Mouse (Mus musculus) neural tube, embryonic 15.5 days (tissue): Measurements from ENCODE around the gene Slc12a8. TPM values are rescaled to one million over a fixed set of nuclear protein-coding genes. Genes with fewer than 3 reads are reported as not detected.

Experiments
- ATAC-seq: fragments of 200-750 bp; cut with Nextera tagmentation; 2 replicates; pipeline ENCODE4 v1.8.0; 2017; ENCODE audit warnings: mild to moderate bottlenecking, moderate TSS enrichment, moderate library complexity; ENCODE audit not compliant: low FRiP score
- H3K27ac ChIP-seq: fragments of 300-500 bp; sonication (generic); replicated peaks from 2 replicates; pipeline ENCODE4 v1.5.1; 2015; ENCODE audit warnings: mild to moderate bottlenecking, inconsistent platforms
- H3K27me3 ChIP-seq: fragments of 300-500 bp; sonication (generic); replicated peaks from 2 replicates; pipeline ENCODE4 v1.6.1; 2015; ENCODE audit warnings: inconsistent platforms
- H3K36me3 ChIP-seq: fragments of 300-500 bp; sonication (generic); 2 replicates; pipeline ENCODE4 v1.6.1; 2015; ENCODE audit warnings: inconsistent platforms
- H3K4me1 ChIP-seq: fragments of 300-500 bp; sonication (generic); 2 replicates; pipeline ENCODE4 v1.6.1; 2015; ENCODE audit warnings: inconsistent platforms
- H3K4me2 ChIP-seq: fragments of 300-500 bp; sonication (generic); 2 replicates; pipeline ENCODE4 v1.6.1; 2015; ENCODE audit warnings: inconsistent platforms, mild to moderate bottlenecking, moderate library complexity
- H3K4me3 ChIP-seq: fragments of 300-500 bp; sonication (generic); replicated peaks from 2 replicates; pipeline ENCODE4 v1.5.1; 2015; ENCODE audit warnings: mild to moderate bottlenecking, inconsistent platforms
- H3K9ac ChIP-seq: fragments of 300-500 bp; sonication (generic); replicated peaks from 2 replicates; pipeline ENCODE4 v1.6.1; 2015; ENCODE audit warnings: mild to moderate bottlenecking, inconsistent platforms
- H3K9me3 ChIP-seq: fragments of 300-500 bp; sonication (generic); replicated peaks from 2 replicates; pipeline ENCODE4 v1.6.1; 2016; ENCODE audit warnings: inconsistent platforms
- WGBS: fragments of 180-500 bp; shearing (Covaris S2); methylation state at CpG from one replicate; pipeline ENCODE4 v1.1.7; 2015; ENCODE audit warnings: mixed read lengths; 5-methylcytosine and 5-hydroxymethylcytosine counted together
- polyA plus RNA-seq: library from polyadenylated mRNA; unstranded; fragments of >200 nt; fragmentation: Nextera tagmentation; extraction: Ambion mirVana; gene quantifications from 2 replicates; pipeline ENCODE4 v1.2.1, GENCODE M21; 2015

Slc12a8 gene
- polyA plus RNA-seq, 1 experiment from 2014 or later, result 0.72 TPM

DNA sequence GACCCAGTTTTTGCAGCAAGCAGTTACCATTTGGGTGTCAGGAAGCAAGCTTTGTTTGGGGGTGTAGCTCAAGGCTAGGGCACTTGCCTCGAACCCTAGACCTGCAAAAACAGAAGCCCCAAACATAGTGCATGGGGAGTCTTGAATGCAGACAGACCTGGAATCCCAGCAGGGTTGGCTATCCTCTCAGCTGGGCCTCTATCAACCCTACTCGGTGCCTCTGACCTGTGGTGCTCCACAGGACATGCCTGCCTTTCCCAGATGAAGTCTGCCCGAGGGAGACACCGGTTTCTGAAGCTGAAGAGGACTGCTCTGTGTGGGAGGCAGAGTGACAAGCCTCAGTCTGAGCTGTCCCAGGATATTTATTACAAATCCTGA lies 67.9 kb downstream of the Slc12a8 start:
- H3K9me3 ChIP-seq, result no peaks in the 10 kb centered on the region
- no peak for ATAC-seq
- H3K27ac ChIP-seq, result peak overlapping the region; percentile 68; the same call in 1 of the 2 replicates
- no peak overlapping the region for H3K9ac ChIP-seq
- no peaks in the 10 kb centered on the region for H3K27me3 ChIP-seq
- 33% methylated on average over 4 of the region's 4 CpGs for WGBS
- peaks cover 35% of the 10 kb centered on the region for H3K4me1 ChIP-seq
- no peak overlapping the region for H3K4me2 ChIP-seq
- no peak overlapping the region for H3K4me3 ChIP-seq
- H3K36me3 ChIP-seq, result no peaks in the 10 kb centered on the region

DNA sequence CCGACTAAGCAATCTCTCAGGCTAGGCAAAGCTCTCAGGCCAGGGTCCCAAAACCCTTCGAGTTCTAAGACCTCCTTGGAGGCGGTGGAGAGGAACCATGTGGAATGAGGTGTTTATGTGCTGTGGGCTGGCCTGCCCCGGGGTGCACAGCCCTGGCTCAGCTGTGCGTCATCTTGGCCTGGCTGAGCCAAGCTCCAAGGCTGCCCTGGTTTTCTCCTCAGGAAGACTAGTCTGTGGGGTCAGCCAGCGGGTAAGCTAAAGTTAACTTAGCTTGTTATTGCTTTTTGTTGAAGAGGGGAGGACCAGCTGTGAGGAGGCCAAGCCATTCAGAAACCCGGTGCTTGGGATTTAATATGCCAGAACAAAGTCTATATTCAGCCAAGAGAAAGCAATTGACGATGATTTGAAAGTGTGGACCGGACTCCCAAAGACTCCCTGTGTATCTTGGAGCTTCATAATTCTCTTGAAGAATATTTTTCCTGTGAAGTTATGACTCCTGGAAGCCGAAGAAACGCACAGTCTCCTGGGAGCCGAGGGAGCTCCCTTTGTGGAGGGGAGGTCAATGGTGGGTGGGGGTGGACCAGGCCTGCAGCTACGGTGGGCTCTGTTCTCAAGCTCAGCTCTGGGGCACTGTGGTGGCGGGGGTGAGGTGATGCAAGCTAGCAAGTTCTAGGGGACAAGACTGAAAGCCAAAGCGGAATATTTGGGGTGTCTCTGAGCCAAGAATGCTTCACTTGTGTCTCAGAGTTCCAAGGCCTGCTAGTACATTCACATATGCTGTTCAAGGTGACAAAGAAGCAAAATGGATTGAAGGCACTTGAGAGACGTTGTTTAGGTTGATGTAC lies 70.4 kb downstream of the Slc12a8 start:
- WGBS, result 76% methylated on average over 16 of the region's 16 CpGs
- no peak overlapping the region for H3K4me3 ChIP-seq

DNA sequence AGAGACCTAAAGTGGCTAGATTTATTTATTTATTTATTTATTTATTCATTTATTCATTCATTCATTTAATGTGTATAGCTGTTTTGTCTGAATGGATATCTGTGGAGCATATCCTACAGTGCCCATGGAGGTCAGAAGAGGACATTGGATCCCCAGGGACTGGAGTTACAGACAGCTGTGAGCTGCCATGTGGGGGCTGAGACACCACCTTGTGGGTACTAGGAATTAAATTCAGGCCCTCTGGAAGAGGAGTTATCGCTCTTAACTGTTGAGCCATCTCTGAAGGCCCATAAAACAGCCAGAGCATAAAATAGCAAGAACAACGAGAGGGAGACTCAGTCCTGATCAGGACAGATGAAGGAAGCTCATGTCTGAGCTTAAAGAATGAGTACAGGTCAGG lies 71.7 kb downstream of the Slc12a8 start:
- no peaks in the 10 kb centered on the region for H3K27me3 ChIP-seq
- no peaks in the 10 kb centered on the region for H3K36me3 ChIP-seq
- no peak for ATAC-seq
- peaks cover 20% of the 10 kb centered on the region for H3K4me1 ChIP-seq
- no peaks in the 10 kb centered on the region for H3K9me3 ChIP-seq
- H3K4me3 ChIP-seq, result no peak overlapping the region
- no peak overlapping the region for H3K4me2 ChIP-seq
- WGBS, result 35% methylated on average over 2 of the region's 2 CpGs
- H3K9ac ChIP-seq, result no peak overlapping the region
- H3K27ac ChIP-seq, result no peak overlapping the region

More for the DNA sequence above, 70.4 kb downstream of the Slc12a8 start:
- Histone ChIP-seq H3K9ac (no peak overlapping the region), H3K27me3 (no peaks in the 10 kb centered on the region), H3K4me1 (peaks cover 24% of the 10 kb centered on the region), H3K27ac (0 out of 2 replicates have a peak overlapping the region, but pooled peaks have one; percentile 13), H3K4me2 (no peak overlapping the region), H3K9me3 (no peaks in the 10 kb centered on the region), H3K36me3 (no peaks in the 10 kb centered on the region)
- no peak for ATAC-seq

DNA sequence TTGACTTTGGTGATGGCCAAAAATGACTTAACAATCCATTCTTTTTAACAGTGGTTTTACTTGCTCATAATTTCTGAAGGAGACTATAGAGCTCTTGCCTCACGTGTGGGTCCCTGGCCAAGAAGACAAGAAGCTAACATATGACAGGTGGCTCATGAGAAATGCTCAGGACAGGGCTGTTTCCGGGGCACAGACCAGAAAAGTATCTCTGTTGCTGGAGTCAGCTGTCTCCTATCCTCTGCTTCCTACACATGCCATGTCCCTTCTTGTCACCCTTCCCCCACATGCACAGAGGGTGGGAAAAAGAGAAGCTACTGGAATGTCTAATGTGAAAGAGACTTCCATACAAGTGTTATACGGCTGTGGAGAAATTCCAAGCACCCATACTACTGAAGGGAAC lies 73.3 kb downstream of the Slc12a8 start:
- Histone ChIP-seq H3K9me3 (no peaks in the 10 kb centered on the region), H3K27ac (no peak overlapping the region), H3K4me1 (peaks cover 11% of the 10 kb centered on the region), H3K9ac (no peak overlapping the region), H3K4me2 (no peak overlapping the region), H3K36me3 (no peaks in the 10 kb centered on the region), H3K4me3 (no peak overlapping the region), H3K27me3 (no peaks in the 10 kb centered on the region)
- no peak for ATAC-seq
- 92% methylated on average over 3 of the region's 3 CpGs for WGBS

DNA sequence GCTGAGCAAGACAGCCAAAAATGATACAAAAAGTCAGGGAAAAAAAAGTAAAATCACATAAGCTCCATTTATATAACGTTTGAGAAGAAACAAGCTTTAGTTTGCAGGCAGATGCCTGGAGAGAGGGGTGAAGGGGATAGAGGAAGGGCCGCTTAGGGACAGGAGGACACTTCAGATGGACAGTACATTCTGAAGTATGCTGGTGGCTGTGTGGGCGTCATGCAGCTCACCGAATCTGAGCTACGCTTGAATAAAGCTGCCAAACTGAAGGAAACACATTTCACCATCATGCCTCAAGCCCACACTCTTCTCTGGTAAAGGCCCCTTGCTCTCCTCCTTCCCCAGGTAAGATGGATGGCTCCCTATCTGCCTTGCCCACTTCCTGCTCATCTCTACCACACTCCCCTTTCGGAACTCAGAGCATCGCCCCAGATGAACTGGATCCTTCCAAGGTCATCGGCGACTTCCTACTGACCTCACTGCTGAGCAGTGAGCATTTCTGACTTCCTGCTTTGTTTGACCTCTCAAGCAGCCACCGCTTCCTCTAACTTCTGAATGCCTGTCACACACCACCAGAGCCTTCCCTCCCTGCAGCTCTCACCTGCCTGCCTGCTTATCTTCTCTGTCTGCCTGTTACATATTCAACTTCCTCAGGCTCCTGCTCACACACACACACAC lies 74.4 kb downstream of the Slc12a8 start:
- 91% methylated on average over 10 of the region's 10 CpGs for WGBS
- H3K4me3 ChIP-seq, result no peak overlapping the region
- H3K9ac ChIP-seq, result no peak overlapping the region
- no peak for ATAC-seq
- H3K4me1 ChIP-seq, result peaks cover 11% of the 10 kb centered on the region
- no peaks in the 10 kb centered on the region for H3K9me3 ChIP-seq
- H3K4me2 ChIP-seq, result no peak overlapping the region
- no peaks in the 10 kb centered on the region for H3K36me3 ChIP-seq
- H3K27ac ChIP-seq, result no peak overlapping the region
- no peaks in the 10 kb centered on the region for H3K27me3 ChIP-seq

DNA sequence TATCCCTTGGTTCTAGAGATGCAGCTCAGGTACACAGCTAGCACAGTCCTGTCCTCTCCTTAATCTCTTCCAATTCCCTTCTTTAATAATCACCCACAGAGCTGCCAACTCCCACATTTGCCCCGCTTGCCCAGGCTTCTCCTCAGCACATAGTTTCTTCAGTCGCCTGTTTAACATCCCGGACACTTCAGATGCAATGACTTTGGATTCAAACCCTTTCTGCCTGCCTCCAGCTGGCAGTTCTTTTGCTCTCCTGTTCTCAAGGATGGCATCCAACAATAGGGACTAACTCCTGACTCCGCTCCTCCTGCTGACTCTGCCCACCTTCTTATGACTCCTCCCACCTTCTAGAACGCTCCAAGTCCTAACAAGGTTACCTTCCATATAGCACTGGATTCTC lies 75.2 kb downstream of the Slc12a8 start:
- Histone ChIP-seq H3K36me3 (no peaks in the 10 kb centered on the region), H3K27ac (no peak overlapping the region), H3K27me3 (no peaks in the 10 kb centered on the region), H3K9ac (no peak overlapping the region), H3K4me3 (no peak overlapping the region), H3K4me1 (peaks cover 11% of the 10 kb centered on the region), H3K9me3 (no peaks in the 10 kb centered on the region), H3K4me2 (no peak overlapping the region)
- ATAC-seq, result no peak
- WGBS, result 95% methylated on average over 5 of the region's 5 CpGs

DNA sequence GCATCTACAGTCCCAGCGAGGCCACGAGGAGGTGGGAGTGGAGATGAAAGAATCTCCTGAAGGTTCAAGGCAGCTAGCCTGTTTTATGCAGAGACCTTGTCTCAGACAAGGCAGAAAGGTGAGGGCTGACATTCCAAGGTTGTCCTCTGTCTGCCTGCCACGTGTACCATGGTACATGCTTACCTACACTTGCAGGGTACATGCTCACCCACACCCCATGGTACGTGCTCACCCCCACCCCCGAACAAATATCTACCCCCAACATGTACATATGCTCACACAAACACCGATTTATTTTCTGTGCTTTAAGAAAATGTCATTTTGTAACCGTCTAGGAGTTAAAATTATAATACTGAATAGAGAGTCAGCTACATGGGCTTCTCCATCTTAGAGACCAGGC lies 76.3 kb downstream of the Slc12a8 start:
- no peak overlapping the region for H3K9ac ChIP-seq
- no peaks in the 10 kb centered on the region for H3K36me3 ChIP-seq
- no peak overlapping the region for H3K4me3 ChIP-seq
- no peak for ATAC-seq
- peaks cover 11% of the 10 kb centered on the region for H3K4me1 ChIP-seq
- no peak overlapping the region for H3K27ac ChIP-seq
- WGBS, result 82% methylated on average over 7 of the region's 7 CpGs
- H3K9me3 ChIP-seq, result no peaks in the 10 kb centered on the region
- H3K4me2 ChIP-seq, result no peak overlapping the region
- no peaks in the 10 kb centered on the region for H3K27me3 ChIP-seq

DNA sequence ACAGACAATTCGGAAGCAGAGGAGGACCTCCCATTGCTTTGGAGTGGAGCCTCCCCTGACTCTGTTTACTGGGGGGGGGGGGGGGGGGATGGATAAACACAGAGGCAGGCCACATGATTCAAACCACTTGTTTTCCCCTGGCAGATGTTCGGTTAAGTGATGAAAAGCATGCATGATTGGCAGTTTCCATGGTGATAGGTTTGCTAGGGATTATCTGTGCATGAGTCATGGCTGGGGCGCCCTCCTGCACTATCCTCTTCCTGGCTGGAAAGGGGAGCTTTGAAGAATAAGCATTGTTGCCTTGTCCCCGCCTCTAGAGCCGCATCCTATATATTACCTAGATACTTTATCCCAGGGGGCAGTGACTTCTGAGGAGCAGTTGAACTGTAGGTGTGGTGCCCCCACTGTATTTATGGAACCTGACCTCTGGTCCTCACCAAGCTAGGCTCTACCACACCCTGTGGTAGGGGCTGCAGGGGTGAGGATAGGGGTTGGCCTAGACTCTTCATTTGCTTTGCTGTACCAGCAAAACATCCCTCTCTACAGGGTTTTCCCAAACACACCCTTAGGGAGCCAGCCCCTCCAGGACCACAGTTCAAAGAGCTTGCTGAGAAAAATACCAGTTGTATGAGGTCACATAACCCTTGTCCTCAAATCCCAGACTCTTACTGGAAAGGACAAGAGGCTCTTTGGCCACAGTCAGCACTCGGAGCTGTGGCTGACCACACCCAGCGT lies 77.1 kb downstream of the Slc12a8 start:
- H3K9ac ChIP-seq, result no peak overlapping the region
- H3K4me1 ChIP-seq, result peaks cover 6% of the 10 kb centered on the region
- no peaks in the 10 kb centered on the region for H3K9me3 ChIP-seq
- WGBS, result 47% methylated on average over 7 of the region's 7 CpGs
- H3K36me3 ChIP-seq, result no peaks in the 10 kb centered on the region
- no peak overlapping the region for H3K4me3 ChIP-seq
- no peak overlapping the region for H3K4me2 ChIP-seq
- ATAC-seq, result peak; percentile 35; the same call in 1 of the 2 replicates
- H3K27me3 ChIP-seq, result no peaks in the 10 kb centered on the region
- no peak overlapping the region for H3K27ac ChIP-seq

DNA sequence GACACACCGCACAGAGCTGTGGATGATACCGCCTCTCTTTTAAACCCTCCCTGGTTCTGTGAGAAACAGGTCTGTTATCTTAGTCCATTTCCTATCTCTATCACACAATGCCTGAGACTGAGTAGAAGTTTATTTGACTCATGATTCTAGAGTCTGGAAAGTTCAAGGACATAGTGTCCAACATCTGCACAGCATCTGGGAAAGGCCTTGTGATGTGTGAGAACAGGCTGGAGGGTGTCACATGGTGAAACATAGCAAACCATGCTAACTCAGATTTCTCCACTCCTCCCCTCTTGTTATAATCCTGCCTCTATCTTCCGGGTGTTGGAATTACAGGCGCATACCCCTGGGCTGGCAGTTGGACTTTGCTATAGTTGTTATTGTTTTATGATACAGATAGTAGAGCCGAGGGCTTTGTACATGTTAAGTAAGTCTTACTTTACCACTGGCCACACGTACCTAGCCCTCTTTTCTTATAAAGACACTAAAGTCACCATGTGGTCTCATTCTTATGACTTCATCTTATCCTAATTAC lies 78.2 kb downstream of the Slc12a8 start:
- Histone ChIP-seq H3K9me3 (no peaks in the 10 kb centered on the region), H3K4me2 (no peak overlapping the region), H3K9ac (no peak overlapping the region), H3K4me1 (peaks cover 6% of the 10 kb centered on the region; the same call in 1 of the 2 replicates), H3K27me3 (no peaks in the 10 kb centered on the region), H3K27ac (no peak overlapping the region), H3K36me3 (no peaks in the 10 kb centered on the region), H3K4me3 (no peak overlapping the region)
- 85% methylated on average over 6 of the region's 6 CpGs for WGBS
- ATAC-seq, result no peak

DNA sequence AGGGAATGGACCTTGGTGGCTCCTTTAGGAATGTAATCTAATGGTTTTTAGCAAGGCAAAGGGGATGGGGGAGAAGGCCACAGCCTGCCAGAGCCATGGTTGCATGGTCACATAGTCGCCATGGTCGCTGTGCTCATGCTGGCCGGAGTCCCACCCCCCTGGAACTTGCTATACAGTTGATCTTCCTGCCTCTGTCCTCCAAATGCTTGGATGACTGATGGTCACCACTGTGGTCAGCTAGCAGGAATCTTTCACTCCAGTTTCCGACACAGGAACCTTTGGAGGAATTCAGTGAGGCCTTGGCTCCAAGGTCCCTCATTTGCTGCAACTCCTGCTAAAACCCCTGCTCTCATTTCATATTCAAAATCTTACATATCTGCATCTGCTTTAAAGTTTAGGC lies 79.1 kb downstream of the Slc12a8 start:
- Histone ChIP-seq H3K36me3 (no peaks in the 10 kb centered on the region), H3K4me2 (no peak overlapping the region), H3K4me1 (peaks cover 6% of the 10 kb centered on the region; the same call in 1 of the 2 replicates), H3K9ac (no peak overlapping the region), H3K4me3 (no peak overlapping the region), H3K27me3 (no peaks in the 10 kb centered on the region), H3K27ac (no peak overlapping the region), H3K9me3 (no peaks in the 10 kb centered on the region)
- WGBS, result 92% methylated on average over 4 of the region's 4 CpGs
- no peak for ATAC-seq

DNA sequence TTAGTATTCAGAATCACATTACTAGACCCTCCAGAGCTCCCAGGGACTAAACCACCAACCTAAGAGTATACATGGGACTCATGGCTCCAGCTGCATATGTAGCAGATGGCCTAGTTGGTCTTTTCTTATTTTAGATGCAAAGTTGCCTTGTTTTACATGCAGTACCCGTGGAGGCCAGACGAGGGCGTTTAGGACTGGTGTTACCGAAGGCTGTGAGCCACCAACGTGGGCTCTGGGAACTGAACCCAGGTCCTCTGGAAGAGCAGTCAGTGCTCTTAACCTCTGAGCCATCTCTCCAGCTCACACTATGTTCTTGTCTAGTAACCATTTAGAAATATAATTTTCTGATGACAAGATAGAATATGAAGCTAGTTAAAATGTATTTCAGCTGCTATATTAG lies 83.1 kb downstream of the Slc12a8 start:
- WGBS, result 32% methylated on average over 5 of the region's 5 CpGs
- no peaks in the 10 kb centered on the region for H3K36me3 ChIP-seq
- H3K4me3 ChIP-seq, result no peak overlapping the region
- H3K9me3 ChIP-seq, result no peaks in the 10 kb centered on the region
- H3K4me2 ChIP-seq, result no peak overlapping the region
- no peak overlapping the region for H3K27ac ChIP-seq
- ATAC-seq, result no peak
- no peaks in the 10 kb centered on the region for H3K4me1 ChIP-seq
- no peak overlapping the region for H3K9ac ChIP-seq
- H3K27me3 ChIP-seq, result no peaks in the 10 kb centered on the region
